ENCODE assay signal across 12 mouse cellular contexts in genomic region chr2:168432394-168432793, GRCm38 (mm10).
"Had no signal": no experiment of that assay in that cellular context is flagged by ENCODE, and none has a peak within 500 bp of the region (broad histone marks: within the 10 kb centered on the region; RNA-seq: fewer than 3 reads in every experiment).

No protein-coding gene starts in this region.

- ATAC-seq: intestine, postnatal 0 days; liver, postnatal 0 days; lung, postnatal 0 days; midbrain, embryonic 15.5 days had no signal

- DNase-seq: kidney, adult 2 months; kidney, postnatal 25 days; left cerebral cortex, postnatal 4 days; liver, postnatal 0 days; lung, embryonic 14.5 days; spleen, adult 18-20 months; thymus, adult 18-20 months; thymus, postnatal 14 days; thymus, postnatal 4 days had no signal
